Mouse (Mus musculus) heart, postnatal 25 days (tissue): ENCODE data around the gene Auh. TPM values are rescaled to one million over a fixed set of nuclear protein-coding genes. Genes with fewer than 3 reads are reported as not detected.

Source experiments
- DNase-seq: peaks from one replicate; pipeline ENCODE4 v3.0.0; 2022; ENCODE audit warnings: low spot score
- intact Hi-C: fragments of 180-260 bp; cut with DNase I; formaldehyde crosslinking; loops from one replicate; pipeline ENCODE4 v1.15.1; 2025
- total RNA-seq, 2 experiments: library from RNA; stranded (reverse); gene quantifications; 2 replicates each; pipeline ENCODE4 v1.2.3; 2021

Gene Auh
- total RNA-seq, 2 experiments from 2014 or later: 114 to 131 TPM

DNA sequence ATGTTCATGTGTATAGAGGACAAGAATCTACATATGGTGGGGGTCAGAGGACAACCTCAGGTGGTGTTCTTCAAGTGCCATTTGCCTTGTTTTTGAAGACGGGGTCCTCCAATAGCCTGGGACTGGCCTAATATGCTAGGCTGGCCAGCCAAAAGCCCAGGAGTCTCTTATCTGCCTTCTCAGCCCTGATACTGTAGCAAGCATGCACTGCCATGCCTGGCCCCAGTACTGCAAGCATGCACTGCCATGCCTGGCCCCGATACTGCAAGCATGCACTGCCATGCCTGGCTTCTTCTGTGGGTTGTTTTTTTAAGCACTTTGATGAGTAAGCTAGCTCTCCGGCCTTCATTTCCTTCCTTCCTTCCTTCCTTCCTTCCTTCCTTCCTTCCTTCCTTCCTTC is 115.7 kb downstream of the Auh start:
- intact Hi-C loops: no loop called here
- no peak for DNase-seq

- DNase-seq: no peak
- intact Hi-C loops: no loop called here
These were observed 116.6 kb downstream of the Auh start for GRCm38 (mm10) chr13:52812549-52813515.

DNA sequence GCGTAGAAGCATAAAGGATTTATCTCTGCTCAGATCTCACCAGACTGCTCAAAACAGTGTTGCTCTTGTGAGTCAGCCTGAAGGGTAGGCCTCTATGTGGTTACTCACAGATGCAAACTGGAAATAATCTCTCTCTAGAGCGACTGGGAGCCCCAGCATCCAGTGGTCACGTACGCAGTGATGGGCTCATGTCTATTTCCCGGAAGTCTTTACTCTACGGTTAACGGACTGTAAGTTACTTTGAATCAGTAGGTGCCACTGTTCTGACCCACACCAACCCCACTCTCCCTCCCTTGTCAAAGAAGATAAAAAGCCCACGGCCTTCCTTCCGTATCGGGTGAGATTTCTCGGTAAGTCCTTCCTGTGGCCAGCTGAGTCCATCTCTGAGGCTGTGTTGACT is 121.8 kb downstream of the Auh start:
- intact Hi-C loops: no loop called here
- DNase-seq: no peak

DNA sequence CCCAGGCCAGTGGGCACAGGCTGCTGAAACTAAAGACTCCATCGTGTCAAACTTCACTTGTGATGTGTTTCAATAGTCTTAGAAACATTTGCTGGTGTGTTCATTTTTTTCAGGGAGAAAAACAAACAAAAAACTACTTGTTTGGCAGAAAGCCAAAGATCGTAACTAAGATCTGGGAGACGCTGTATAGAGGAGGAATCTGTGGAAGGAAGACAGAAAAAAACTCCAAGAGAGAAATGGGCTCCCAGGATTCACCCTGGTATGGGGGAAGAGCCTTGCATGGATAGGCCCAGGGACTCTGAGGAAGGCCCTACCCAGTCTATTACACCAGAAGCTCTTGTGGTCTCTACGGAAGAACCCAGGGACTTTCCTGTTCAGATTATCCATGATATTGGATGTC is 123.5 kb downstream of the Auh start:
- intact Hi-C loops: no loop called here
- DNase-seq: no peak

GRCm38 (mm10) chr13:52805581-52805980 is 123.9 kb downstream of the Auh start:
- intact Hi-C loops: no loop called here
- no peak for DNase-seq

GRCm38 (mm10) chr13:52802482-52802881 is 127.0 kb downstream of the Auh start:
- intact Hi-C loops: no loop called here
- no peak for DNase-seq

GRCm38 (mm10) chr13:52800687-52801341 is 128.7 kb downstream of the Auh start:
- no peak for DNase-seq
- intact Hi-C loops: no loop called here

- DNase-seq: no peak
- intact Hi-C loops: no loop called here
These were observed 129.4 kb downstream of the Auh start for GRCm38 (mm10) chr13:52800091-52800490.

- DNase-seq: no peak
- intact Hi-C loops: no loop called here
These were observed 135.2 kb downstream of the Auh start for GRCm38 (mm10) chr13:52794232-52794631.

- intact Hi-C loops: no loop called here
- no peak for DNase-seq
These were observed 136.0 kb downstream of the Auh start for GRCm38 (mm10) chr13:52793434-52793989.

GRCm38 (mm10) chr13:52792242-52792844 is 137.1 kb downstream of the Auh start:
- no peak for DNase-seq
- intact Hi-C loops: no loop called here

GRCm38 (mm10) chr13:52790894-52791293 is 138.6 kb downstream of the Auh start:
- DNase-seq: no peak
- intact Hi-C loops: no loop called here

Other genes with a start within 250 kb of the Auh start
- gene Nfil3, start 51.4 kb upstream of the Auh start, total RNA-seq: 10 to 100 TPM; 13.3 to 36.5 TPM